Mouse (Mus musculus): Measurements from ENCODE around the gene Msln.

GRCm38 (mm10) chr17:25783086-25783485, 28.9 kb upstream of the Msln start:
- TF ChIP-seq CTCF (IDR thresholded peaks at IDR 0.05; ENCODE audit: control insufficient read depth, insufficient read depth, insufficient replicate concordance, low read depth, low read length) (no peak), POLR2A (IDR thresholded peaks at IDR 0.05; ENCODE audit: control insufficient read depth, low read depth, low read length) (no peak)

All from testis, adult 2 months (tissue).